Mouse (Mus musculus) olfactory bulb, adult 2 months (tissue): ENCODE data around the gene Rin3.

Experiments
- CTCF ChIP-seq: fragments of 200-500 bp; IDR thresholded peaks from 2 replicates; pipeline ENCODE4 v1.5.1; 2012; ENCODE audit warnings: low read depth, mild to moderate bottlenecking, low read length, moderate library complexity; ENCODE audit not compliant: insufficient read depth
- POLR2A ChIP-seq: fragments of 200-500 bp; IDR thresholded peaks from 2 replicates; pipeline ENCODE4 v1.6.1; 2012; ENCODE audit warnings: mild to moderate bottlenecking, low read depth, low read length, moderate library complexity; ENCODE audit not compliant: insufficient read depth

DNA sequence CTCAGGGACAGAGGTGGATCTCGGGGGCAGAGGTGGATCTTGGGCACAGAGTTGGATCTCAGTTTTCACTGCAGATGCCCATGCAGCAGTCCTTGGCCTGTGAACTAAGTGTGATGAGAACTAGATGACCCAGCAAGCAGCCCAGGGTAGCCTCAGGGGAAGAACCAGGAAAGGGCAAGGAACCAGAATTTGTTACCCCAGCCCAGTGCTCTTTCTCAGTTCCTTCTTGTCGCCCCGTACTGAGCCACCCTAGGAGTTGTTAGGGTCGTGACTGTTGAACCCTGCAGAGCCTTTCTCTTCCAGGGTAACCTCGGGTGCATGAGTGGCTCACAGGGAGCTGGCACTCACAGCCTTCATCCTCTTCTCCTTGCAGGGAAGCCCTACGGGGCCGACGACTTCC lies 99.3 kb downstream of the Rin3 start:
- no peak for TF ChIP-seq POLR2A
- no peak for TF ChIP-seq CTCF
